Mouse (Mus musculus) megakaryocyte-erythroid progenitor cell, adult 5-6 weeks (primary cell): ENCODE results near the gene Pbx1. TPM values are rescaled to one million over a fixed set of nuclear protein-coding genes. Genes with fewer than 3 reads are reported as not detected.

Experiments used
- ATAC-seq: replicated peaks from 2 replicates; pipeline ENCODE4 v1.8.0; 2016; ENCODE audit warnings: mild to moderate bottlenecking, inconsistent platforms; ENCODE audit not compliant: severe bottlenecking, poor library complexity, low FRiP score, low TSS enrichment
- total RNA-seq, 2 experiments: library from RNA; stranded (forward) in 1 of 2; stranded (reverse) in 1 of 2; fragments of 200-1000, 215-1000 nt in 1 of 2; fragments of >200 nt in 1 of 2; fragmentation: Nextera tagmentation in 1 of 2; gene quantifications; 2 replicates each; pipeline ENCODE4 v1.2.3; 2014 to 2017

Pbx1 gene
- total RNA-seq, 2 experiments from 2014 or later: 6.9 to 11.0 TPM

- no peak for ATAC-seq
These were observed 215.9 kb downstream of the Pbx1 start for GRCm38 (mm10) chr1:168215896-168216747.

DNA sequence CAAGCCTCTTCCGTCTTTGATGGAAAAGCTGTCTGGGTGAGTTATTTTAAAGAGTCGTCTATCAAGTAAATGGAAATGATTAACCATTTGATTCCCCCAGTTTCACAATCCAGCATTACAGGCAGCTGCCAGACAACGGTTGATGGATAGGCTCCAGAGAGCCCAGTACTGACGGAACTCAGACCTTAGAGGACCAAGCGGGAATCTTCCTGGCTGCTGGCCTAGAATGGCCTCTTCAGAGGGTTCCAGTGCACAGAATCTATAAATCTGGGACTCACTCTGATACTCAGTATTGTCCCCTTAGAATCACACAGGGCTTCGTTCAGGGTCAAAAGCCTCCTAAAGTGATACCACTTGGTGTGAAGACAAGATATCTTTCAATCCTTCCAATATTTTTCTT is 216.6 kb downstream of the Pbx1 start:
- ATAC-seq: no peak

DNA sequence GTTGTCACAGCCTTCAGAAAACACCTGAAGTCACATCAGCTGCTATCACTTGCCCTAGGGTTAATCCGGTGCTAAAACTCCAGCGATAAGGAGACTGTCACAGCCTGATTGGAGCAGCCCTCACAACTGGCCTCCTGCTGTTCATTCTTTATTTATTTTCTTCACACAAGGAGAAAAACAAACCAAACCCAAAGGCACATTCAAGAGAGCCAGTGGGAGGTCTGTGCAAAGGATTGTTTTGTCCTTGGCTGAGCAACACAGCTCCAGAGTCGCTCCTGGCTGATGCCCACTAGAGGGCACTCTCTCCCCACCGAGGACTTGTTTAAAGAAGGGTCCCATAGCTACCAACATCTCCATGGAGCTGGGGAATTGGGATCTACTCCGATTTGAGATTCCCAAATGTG is 218.0 kb downstream of the Pbx1 start:
- ATAC-seq: peak; percentile 83

DNA sequence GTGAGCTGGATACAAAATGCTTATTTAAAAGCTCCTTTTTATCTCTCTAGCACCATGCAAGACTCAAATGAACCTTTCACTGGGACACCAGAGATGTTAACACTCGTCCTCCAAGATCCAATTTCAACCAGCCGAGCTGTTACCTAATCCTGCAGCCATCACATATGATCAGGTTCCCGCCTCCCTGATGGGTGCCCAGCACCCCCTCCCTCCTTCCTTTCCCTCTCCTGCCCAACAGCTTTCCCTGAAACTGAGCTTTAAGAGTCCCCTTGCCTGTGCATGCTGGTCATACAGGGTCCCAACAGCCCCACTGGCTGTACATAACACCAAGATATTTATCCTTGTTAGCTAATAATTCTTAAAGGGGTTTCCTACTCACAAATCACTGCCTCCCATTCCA is 218.5 kb downstream of the Pbx1 start:
- no peak for ATAC-seq

- ATAC-seq: peak; percentile 72; the same call in 1 of the 2 replicates
These were observed 221.7 kb downstream of the Pbx1 start for GRCm38 (mm10) chr1:168210401-168210800.

DNA sequence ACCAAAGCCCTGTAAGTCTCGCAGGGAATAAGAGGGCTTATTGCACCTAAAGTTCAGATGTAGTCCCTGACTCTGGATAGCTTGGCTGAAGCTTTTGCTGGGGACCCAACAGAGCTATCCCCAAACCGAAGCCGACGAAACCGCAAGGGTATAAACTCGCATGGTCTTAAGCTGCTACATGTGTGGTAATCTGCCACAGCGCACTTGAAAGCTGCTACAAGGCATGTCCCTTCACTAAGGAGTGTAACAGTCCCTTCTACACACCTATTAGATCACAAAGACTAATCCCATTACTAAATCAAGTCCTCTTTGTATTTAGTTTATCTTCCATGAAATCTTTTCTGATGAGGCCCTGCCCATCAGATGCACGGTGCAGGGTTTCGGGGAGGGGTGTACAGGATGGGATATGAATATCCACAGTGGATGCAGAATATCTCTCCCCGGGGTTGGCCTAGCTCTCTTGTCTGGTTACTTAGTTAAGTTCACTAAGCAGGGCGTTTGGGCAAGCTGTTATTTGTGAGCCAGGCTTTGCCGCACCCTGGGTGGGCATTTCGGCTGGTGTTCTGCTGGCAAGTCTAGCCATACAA is 231.4 kb downstream of the Pbx1 start:
- no peak for ATAC-seq

DNA sequence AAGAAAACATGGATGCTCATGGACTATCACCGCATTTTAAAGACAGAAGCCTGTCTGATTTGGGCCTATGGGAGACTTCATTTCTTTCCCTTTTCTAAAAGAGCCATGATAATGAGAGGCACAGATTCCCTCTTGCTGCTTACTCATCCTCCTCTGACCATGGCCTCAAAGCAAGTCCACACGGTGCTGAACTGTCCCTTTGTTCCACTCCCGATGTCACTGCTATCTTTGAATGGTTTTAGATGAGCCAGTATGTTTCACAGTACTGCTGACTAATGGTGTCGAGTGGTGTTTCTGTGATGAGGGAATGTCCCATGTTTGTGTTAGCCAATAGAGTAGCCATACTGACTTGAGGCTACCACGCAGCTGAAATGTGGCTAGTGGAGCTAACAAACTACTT is 233.8 kb downstream of the Pbx1 start:
- no peak for ATAC-seq

GRCm38 (mm10) chr1:168197908-168198258 is 234.2 kb downstream of the Pbx1 start:
- no peak for ATAC-seq

GRCm38 (mm10) chr1:168197195-168197907 is 234.7 kb downstream of the Pbx1 start:
- ATAC-seq: no peak

DNA sequence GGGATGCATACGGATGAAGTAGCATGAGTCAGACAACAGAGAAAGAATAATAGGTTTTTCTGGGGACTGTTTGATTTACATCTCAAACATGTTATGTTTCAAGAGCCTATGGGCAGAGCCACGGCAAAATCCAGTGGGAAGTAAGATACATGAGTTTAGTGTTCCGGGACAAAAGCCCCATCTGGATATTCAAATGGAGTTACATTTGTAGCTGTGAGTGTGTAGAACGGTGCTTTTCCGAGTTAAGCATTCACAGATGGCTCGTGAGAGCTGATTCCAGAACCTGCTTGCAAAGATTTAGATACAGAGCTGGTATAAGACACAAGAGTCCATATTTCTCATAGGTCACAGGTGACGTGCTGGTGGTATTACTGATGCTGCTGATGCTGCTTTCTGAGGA is 238.7 kb downstream of the Pbx1 start:
- ATAC-seq: no peak

GRCm38 (mm10) chr1:168182816-168183215 is 249.3 kb downstream of the Pbx1 start:
- no peak for ATAC-seq

- no peak for ATAC-seq
These were observed 251.2 kb downstream of the Pbx1 start for GRCm38 (mm10) chr1:168180622-168181441.

DNA sequence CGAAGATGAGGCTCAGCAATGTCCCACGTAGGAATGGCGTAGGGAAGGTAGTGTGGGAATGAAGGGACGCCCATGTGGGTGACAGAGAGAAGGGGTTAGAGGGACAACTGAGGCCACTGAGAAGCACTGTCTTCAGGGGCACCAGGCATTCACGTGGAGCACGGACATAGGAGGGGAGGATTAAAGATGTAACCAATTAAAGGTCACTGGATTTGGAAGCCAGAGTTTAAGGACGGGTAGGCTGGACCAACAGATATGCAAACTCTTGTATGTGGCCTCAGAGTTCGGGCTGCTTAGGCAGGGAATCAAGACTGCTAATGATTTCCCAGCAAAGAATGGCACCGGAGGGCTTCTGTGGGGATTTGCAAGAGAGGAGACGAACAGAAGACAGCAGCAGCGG is 252.4 kb downstream of the Pbx1 start:
- ATAC-seq: no peak

- ATAC-seq: no peak
These were observed 253.5 kb downstream of the Pbx1 start for GRCm38 (mm10) chr1:168178611-168179010.

- no peak for ATAC-seq
These were observed 256.5 kb downstream of the Pbx1 start for GRCm38 (mm10) chr1:168175586-168175985.

- no peak for ATAC-seq
These were observed 262.3 kb downstream of the Pbx1 start for GRCm38 (mm10) chr1:168169791-168170190.

- no peak for ATAC-seq
These were observed 262.9 kb downstream of the Pbx1 start for GRCm38 (mm10) chr1:168169052-168169779.

DNA sequence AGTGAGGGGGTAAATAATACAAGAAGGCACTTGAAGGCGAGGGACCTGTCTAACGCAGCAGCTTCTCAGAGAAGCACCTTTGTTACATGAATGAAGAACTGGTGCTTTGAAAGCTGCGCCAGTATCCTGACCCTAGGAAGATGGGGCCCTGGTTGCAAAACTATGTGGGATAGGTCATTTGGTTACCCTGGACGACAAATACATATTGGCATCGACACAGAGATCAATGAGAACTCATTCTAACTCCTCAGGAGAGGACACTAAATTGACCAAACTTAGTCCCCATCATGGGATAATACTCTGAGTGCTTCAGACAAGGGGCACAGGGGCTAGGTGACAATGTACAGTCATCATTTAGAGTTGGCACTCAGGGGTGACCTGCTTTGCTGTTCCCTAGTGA is 264.3 kb downstream of the Pbx1 start:
- ATAC-seq: no peak

DNA sequence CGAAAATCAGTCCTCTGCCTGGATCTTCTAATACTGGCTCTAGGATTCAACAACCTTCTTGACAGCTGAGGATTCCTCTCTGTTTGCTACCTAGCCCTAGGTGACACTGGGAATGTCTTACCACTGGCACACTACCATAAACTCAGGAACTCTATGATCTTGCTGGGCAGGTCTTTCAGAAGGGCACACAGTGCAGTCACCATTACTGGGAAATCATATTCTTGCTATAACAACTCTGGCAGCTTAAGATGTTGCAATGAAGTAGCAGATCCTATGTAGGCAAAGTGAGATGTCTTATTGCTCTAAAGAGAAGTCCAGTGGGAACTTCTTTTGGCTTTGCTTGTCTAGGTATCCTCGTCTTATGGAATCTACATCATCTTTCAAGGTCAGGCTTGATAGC is 265.2 kb downstream of the Pbx1 start:
- no peak for ATAC-seq
